Comparison of ENCODE assay signal across 8 mouse cellular contexts in genomic region chr2:30759858-30760547, GRCm38 (mm10). TPM values are rescaled to one million over a fixed set of nuclear protein-coding genes. Genes with fewer than 3 reads are reported as not detected.
DNase-seq lines count a peak whose midpoint lies in the region; ATAC-seq lines count a peak whose summit lies in the region.

No protein-coding gene starts in this region.

- no peak for ATAC-seq in liver, embryonic 11.5 days (replicated peaks; ENCODE audit: low FRiP score)
- peak; percentile 63 for ATAC-seq in kidney, embryonic 15.5 days (replicated peaks; ENCODE audit: low FRiP score)

- WGBS in liver, embryonic 11.5 days, result 65% methylated on average over 10 of the region's 10 CpGs
- WGBS in kidney, embryonic 15.5 days, result 31% methylated on average over 10 of the region's 10 CpGs

- H3K4me3 ChIP-seq in liver, embryonic 11.5 days (ENCODE audit: low read depth, low read length), result 0 out of 2 replicates have a peak overlapping the region, but pooled peaks have one; percentile 5
- 0 out of 2 replicates have a peak overlapping the region, but pooled peaks have one; percentile 2 for H3K4me3 ChIP-seq in kidney, embryonic 15.5 days (replicated peaks)

- no peaks in the 10 kb centered on the region for H3K36me3 ChIP-seq in liver, embryonic 11.5 days (ENCODE audit: control insufficient read depth, insufficient read depth, low read length)
- no peaks in the 10 kb centered on the region for H3K36me3 ChIP-seq in kidney, embryonic 15.5 days

- H3K9me3 ChIP-seq in liver, embryonic 11.5 days (ENCODE audit: control insufficient read depth, low read length), result peaks cover 2% of the 10 kb centered on the region; the same call in 1 of the 2 replicates
- peaks cover 5% of the 10 kb centered on the region; the same call in 1 of the 2 replicates for H3K9me3 ChIP-seq in kidney, embryonic 15.5 days (replicated peaks)

- peak overlapping the region; percentile 27 for H3K4me2 ChIP-seq in liver, embryonic 11.5 days
- H3K4me2 ChIP-seq in kidney, embryonic 15.5 days, result peak overlapping the region; percentile 30

- H3K27ac ChIP-seq in liver, embryonic 11.5 days (ENCODE audit: low read depth, low read length), result peak overlapping the region; percentile 88
- H3K27ac ChIP-seq in kidney, embryonic 15.5 days, result peak overlapping the region; percentile 99

- no peak for DNase-seq in liver, embryonic 11.5 days (ENCODE audit: low spot score)
- DNase-seq in liver, result no peak
- DNase-seq in embryo, embryonic 9.5 days (ENCODE audit: extremely low spot score), result peak; percentile 82
- peak; percentile 59 for DNase-seq in retina, postnatal 1 day
- DNase-seq in left cerebral cortex, postnatal 4 days, result no peak
- no peak for DNase-seq in gastrocnemius, postnatal 10 days
- no peak for DNase-seq in left cerebral cortex, postnatal 14 days (ENCODE audit: low spot score in 2 of 2)

- peaks cover 22% of the 10 kb centered on the region for H3K4me1 ChIP-seq in liver, embryonic 11.5 days (replicated peaks; ENCODE audit: control insufficient read depth, insufficient read depth, low read length)
- peaks cover 50% of the 10 kb centered on the region for H3K4me1 ChIP-seq in kidney, embryonic 15.5 days

- intact Hi-C loops in left cerebral cortex, postnatal 4 days (cut with DNase I), result no loop called here
- intact Hi-C loops in left cerebral cortex, postnatal 14 days (cut with DNase I), result no loop called here

- H3K9ac ChIP-seq in liver, embryonic 11.5 days (ENCODE audit: low read depth, low read length), result no peak overlapping the region
- H3K9ac ChIP-seq in kidney, embryonic 15.5 days, result 0 out of 2 replicates have a peak overlapping the region, but pooled peaks have one; percentile 18

- no peaks in the 10 kb centered on the region for H3K27me3 ChIP-seq in liver, embryonic 11.5 days (replicated peaks; ENCODE audit: control insufficient read depth, insufficient read depth, low read length)
- H3K27me3 ChIP-seq in kidney, embryonic 15.5 days, result no peaks in the 10 kb centered on the region

RNA-seq across cellular contexts. Expression of gene 1700001O22Rik, which starts 43.5 kb away (rescaled TPM):
- polyA plus RNA-seq in liver, embryonic 11.5 days (2014; fragmentation: Nextera tagmentation; extraction: Ambion mirVana), result 0.40 and 0.75 TPM in 2 replicates
- 3.5 TPM in 2 replicates for polyA plus RNA-seq in kidney, embryonic 15.5 days (2015; fragmentation: Nextera tagmentation; extraction: Ambion mirVana)
- 1 to 10 TPM; 2.1 to 2.5 TPM for total RNA-seq in left cerebral cortex, postnatal 4 days (2021)
- total RNA-seq in gastrocnemius, postnatal 10 days (2021), result 1 to 10 TPM in 1 of 2 experiments, under 1 TPM in 1; 0.33 to 1.1 TPM
- total RNA-seq in left cerebral cortex, postnatal 14 days (2021), result 1 to 10 TPM; 2.4 to 3.6 TPM

RNA-seq across cellular contexts. Expression of gene Ntmt1, which starts 47.6 kb away (rescaled TPM):
- polyA plus RNA-seq in liver, embryonic 11.5 days (2014; fragmentation: Nextera tagmentation; extraction: Ambion mirVana), result 75.9 and 85.2 TPM in 2 replicates
- 82.6 and 96.6 TPM in 2 replicates for polyA plus RNA-seq in kidney, embryonic 15.5 days (2015; fragmentation: Nextera tagmentation; extraction: Ambion mirVana)
- 10 to 100 TPM; 55.6 to 58.9 TPM for total RNA-seq in left cerebral cortex, postnatal 4 days (2021)
- 10 to 100 TPM; 20.1 to 22.8 TPM for total RNA-seq in gastrocnemius, postnatal 10 days (2021)
- 10 to 100 TPM; 39.6 to 40.7 TPM for total RNA-seq in left cerebral cortex, postnatal 14 days (2021)

Comparison
In these comparisons a context has a peak if more than half of its experiments do, and no peak if none do; other contexts are left out.
1. DNase-seq: peak in embryo, embryonic 9.5 days (single experiment) and retina, postnatal 1 day (single experiment); none in liver, embryonic 11.5 days (single experiment), liver (single experiment), left cerebral cortex, postnatal 4 days (single experiment), gastrocnemius, postnatal 10 days (single experiment) and left cerebral cortex, postnatal 14 days (0 of 2).